Mouse (Mus musculus): Measurements from ENCODE around the gene 4933407L21Rik.
"Not testable (repeated sequence)": the region's sequence is repeated elsewhere in the genome, so short reads cannot be mapped to it uniquely, and the experiment has no call there.

The 4933407L21Rik gene

GRCm38 (mm10) chr1:85957942-85958619 lies 29.8 kb downstream of the 4933407L21Rik start:
- DNase-seq (ENCODE audit: extremely low read depth, insufficient read length, low spot score), result no peak

DNA sequence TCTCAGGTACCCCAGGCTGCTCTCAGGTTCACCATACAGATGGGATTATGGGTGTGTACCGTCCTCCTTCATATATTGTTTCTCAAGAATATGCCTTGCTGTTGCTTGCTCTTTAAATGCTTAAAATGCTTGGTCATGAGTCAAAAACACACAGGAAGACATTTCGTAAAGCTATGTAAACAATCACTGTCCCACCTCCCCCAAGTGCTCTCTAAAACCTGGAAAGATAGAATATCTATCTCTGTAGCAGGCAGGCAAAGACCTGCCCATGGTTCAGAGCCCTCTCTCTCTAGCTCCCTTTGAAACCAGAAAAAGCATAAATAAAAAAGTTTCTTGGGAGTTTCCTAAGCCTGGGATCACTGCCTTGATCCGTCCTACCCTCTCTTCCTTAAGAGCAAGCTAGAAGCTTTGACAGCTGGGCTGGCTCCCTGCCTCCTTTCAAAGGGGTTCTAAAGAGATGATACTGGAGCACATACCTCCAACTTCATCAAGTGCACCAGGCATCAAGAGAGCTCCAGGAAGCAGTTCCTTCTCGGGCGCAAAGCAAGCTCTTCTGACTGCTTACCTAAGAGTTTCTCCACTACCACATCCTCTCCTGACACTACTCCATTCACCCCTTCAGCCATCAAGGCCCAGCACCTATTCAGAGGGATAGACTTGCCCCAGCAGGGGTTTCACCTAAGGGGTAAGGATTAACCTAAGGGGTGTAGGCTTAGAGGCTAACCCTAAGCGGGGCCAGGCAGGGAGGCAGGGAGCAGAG lies 31.0 kb downstream of the 4933407L21Rik start:
- DNase-seq (ENCODE audit: extremely low read depth, insufficient read length, low spot score), result no peak

DNA sequence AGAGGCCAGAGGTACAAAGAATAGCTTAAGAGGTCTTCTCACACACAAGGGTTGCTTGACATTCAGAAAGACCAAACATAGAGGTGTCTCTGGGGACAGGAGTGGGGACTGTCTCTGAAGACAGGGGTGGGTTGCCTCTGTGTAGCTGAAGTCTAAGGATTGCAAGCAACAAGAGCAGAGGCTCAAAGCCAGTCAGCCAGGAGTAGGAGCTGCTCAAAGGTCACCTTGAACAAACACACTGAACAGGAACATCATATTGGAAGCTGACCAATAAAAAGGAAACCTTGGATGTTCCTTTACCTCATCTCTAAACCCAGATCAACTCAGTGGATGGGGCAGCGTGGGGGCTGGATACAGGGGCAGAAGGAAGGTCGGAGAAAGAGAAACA lies 31.6 kb downstream of the 4933407L21Rik start:
- no peak for DNase-seq (ENCODE audit: extremely low read depth, insufficient read length, low spot score)

GRCm38 (mm10) chr1:85960873-85961272 lies 32.6 kb downstream of the 4933407L21Rik start, which contains the start of gene Gpr55:
Gene Gpr55, minus strand, starts transcription at chr1:85961007.
- no peak for DNase-seq (ENCODE audit: extremely low read depth, insufficient read length, low spot score)

DNA sequence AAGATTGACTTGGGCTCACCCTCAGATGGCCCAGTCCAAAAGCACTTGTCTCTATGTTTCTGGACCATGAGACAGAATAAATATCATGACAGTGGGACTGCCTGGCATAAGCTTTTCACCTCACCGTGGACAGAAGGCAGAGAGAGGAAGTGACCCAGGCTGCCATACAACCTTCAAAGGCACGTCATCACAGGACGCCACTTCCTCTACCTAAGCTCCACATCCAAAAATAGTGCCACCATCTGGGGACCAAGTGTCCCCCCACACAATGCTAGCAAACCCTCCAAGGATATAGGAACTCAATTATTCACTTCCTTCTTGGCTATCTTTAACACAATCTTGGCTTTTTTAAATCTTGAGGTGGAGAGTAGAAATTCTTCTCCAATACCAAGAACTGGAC lies 33.8 kb downstream of the 4933407L21Rik start:
- no peak for DNase-seq (ENCODE audit: extremely low read depth, insufficient read length, low spot score)

DNA sequence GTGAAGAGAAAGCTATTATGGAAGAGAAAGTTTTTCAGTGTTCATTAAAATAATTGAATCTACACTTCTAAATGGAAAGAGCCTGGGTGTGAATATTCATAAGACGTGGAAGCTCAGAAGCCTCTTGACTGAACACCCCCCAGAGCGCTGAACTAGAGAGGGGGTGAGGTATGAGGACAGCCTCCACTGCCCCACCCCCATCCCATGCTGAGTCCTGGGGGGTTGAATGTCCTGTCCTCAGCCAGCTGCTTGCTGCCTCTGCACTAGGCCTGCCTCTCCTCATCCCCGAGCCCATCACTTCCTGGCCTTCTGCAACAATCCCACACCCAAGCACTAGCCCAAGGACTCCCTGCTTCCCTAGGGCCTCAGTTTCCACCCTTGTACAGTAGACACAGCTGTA lies 37.6 kb downstream of the 4933407L21Rik start:
- no peak for DNase-seq (ENCODE audit: extremely low read depth, insufficient read length, low spot score)

DNA sequence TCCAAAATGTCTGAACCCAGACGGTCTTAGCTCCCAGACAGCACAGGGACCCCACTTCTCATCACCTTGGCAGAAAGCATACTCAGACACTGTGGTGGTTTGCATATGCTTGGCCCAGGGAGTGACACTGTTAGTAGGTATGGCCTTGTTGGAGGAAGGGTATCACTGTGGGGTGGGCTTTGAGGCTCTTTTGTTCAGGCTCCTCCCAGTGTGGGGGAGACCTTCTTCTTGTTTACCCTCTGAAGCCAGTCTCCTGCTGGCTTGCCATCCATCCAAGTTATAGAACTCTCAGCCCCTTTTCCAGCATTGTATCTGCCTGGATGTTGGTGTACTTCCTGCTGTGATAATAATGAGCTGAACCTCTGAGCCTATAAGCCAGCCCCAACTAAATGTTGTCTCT lies 40.8 kb downstream of the 4933407L21Rik start:
- DNase-seq (ENCODE audit: extremely low read depth, insufficient read length, low spot score), result no peak

DNA sequence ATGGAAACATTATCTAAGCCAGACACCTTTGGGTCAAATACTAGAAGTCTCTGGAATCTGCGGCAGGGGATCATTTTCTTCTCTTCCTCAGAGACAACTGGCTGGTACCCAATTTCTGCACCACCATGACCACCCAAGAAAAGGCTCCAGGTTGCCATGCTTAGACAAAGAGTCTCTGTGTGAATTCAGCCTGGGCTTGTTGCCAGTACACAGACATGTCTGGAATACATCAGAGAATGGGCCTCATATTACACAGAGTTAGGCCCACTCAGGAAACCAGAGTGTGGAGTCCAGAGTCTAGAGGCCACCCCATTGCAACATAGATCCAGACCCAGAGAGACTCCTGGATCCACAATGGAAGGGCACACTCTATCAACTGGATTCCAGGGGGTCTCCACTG lies 41.2 kb downstream of the 4933407L21Rik start:
- no peak for DNase-seq (ENCODE audit: extremely low read depth, insufficient read length, low spot score)

GRCm38 (mm10) chr1:85971070-85971469 lies 42.8 kb downstream of the 4933407L21Rik start:
- DNase-seq (ENCODE audit: extremely low read depth, insufficient read length, low spot score), result no peak

DNA sequence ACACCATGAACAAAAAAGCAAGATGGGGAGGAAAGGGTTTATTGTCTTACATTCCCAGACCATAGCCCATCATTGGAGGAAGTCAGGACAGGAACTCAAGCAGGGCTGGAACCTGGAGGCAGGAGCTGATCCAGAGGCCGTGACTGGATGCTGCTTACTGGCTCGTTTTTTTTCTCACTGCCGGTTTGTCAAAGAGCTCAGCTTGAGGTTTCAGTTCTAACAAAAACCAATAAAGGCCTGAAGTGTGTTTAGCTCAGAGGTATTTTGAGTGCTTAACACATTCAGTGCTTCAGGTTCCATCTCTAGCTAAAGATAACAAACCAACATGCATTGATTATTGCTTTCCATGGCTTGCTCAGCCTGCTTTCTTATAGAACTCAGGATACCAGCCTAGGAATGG lies 44.1 kb downstream of the 4933407L21Rik start:
- DNase-seq (ENCODE audit: extremely low read depth, insufficient read length, low spot score), result no peak

GRCm38 (mm10) chr1:85973468-85973877 lies 45.2 kb downstream of the 4933407L21Rik start:
- no peak for DNase-seq (ENCODE audit: extremely low read depth, insufficient read length, low spot score)

- DNase-seq (ENCODE audit: extremely low read depth, insufficient read length, low spot score), result peak; percentile 20
These were observed 49.4 kb downstream of the 4933407L21Rik start for GRCm38 (mm10) chr1:85977709-85978108.

DNA sequence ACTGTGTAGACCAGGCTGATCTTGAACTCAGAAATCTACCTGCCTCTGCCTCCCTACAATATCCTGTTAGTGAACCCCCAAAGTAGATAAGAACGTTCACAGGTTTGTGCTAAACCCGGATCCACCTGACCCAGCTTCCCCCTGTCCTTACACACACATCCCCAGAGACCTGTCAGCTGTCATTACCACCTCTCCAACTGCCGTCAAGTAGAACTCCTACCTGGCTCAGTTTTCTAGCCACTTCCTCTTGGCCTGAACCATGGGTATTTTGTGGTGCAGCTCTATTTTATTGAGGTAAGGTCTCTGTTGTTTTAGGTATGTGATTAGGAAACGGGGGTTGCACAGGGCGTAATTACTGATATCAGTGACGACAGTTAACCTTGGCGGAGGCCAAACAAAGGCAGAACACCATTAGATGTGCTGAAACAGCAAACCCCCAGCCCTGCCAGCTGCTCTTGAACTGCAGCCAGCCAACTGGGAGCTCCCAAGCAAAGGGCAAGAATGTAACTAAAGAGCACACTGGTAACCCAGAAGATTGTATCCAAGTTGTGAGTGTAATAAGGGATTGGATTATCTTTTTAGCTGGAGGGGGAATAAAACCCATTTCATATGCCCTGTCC lies 53.6 kb downstream of the 4933407L21Rik start:
- DNase-seq (ENCODE audit: extremely low read depth, insufficient read length, low spot score), result no peak

DNA sequence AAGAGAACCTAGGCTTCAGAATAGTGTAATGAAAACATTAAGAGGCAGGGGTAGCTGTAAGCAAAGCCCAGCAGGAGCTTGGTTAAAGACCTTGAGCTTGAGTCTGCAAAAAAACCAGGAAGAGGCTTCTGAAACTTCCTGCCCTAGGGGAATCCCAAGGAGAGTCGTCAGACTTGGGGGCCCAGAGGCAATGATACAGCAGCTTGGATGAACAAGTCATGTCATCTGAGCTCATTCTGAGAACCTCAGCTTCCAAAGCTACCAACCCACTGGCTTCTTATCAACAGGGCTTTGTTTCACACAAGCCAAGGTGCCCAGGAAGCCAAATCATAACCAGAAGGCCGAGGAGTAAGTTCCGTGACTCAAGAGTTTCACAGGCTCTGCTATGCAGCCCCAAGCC lies 57.5 kb downstream of the 4933407L21Rik start:
- DNase-seq (ENCODE audit: extremely low read depth, insufficient read length, low spot score), result no peak

DNA sequence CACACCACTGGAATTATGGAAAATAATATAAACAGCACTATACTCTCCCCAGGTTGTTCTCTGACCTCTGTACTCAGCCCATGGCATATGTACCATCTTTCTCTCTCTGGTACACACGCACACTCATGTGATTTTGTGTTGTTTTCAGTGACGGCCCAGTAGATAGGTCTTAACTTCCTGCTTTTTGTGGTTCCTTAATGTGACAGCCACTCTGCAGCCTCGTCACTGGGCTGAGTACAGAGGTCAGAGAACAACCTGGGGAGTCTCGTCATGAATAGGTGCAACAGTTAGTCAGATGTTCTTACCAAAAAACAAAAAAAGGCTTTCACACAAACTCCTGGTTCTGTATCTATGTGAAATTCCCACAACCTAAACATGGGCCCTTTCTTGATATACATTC lies 60.1 kb downstream of the 4933407L21Rik start:
- DNase-seq (ENCODE audit: extremely low read depth, insufficient read length, low spot score), result no peak

DNA sequence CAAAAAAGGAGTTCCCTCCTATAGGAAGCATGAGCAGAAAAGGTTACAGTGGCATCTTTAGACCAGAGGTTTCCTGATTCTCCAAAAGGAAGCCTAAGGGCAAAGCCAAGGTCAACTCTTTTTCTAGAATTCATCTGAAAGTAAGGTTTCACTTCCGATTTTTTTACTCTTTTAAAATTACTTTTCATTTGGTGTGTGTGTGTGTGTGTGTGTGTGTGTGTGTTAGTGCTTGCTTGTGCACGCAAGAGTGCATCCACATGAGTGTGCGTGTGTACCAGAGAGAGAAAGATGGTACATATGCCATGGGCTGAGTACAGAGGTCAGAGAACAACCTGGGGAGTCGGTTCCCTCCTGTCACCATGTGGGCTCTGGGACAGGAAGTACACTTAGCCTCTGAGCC lies 60.6 kb downstream of the 4933407L21Rik start:
- not testable (repeated sequence) for DNase-seq (ENCODE audit: extremely low read depth, insufficient read length, low spot score)
